Mouse (Mus musculus) embryonic facial prominence, embryonic 11.5 days (tissue): Measurements from ENCODE around the gene Spef1. TPM values are rescaled to one million over a fixed set of nuclear protein-coding genes. Genes with fewer than 3 reads are reported as not detected.
A peak's percentile ranks its signal among the peaks of the same experiment; 100 is the strongest.

Experiments used
- ATAC-seq: fragments of 200-750 bp; cut with Nextera tagmentation; replicated peaks from 2 replicates; pipeline ENCODE4 v1.8.0; 2017; ENCODE audit warnings: low read depth; ENCODE audit not compliant: insufficient number of reproducible peaks, low FRiP score, low TSS enrichment
- DNase-seq: peaks from one replicate; pipeline ENCODE4 v3.0.0-alpha.2; 2015; ENCODE audit warnings: low spot score
- H3K27ac ChIP-seq: fragments of 300-500 bp; sonication (generic); replicated peaks from 2 replicates; pipeline ENCODE4 v1.5.1; 2014; ENCODE audit warnings: mild to moderate bottlenecking, low read depth, low read length, control low read depth
- H3K27me3 ChIP-seq: fragments of 300-500 bp; sonication (generic); 2 replicates; pipeline ENCODE4 v1.6.1; 2014; ENCODE audit warnings: mild to moderate bottlenecking, low read length, moderate library complexity, mixed read lengths; ENCODE audit not compliant: control insufficient read depth, insufficient read depth
- H3K36me3 ChIP-seq: fragments of 300-500 bp; sonication (generic); replicated peaks from 2 replicates; pipeline ENCODE4 v1.6.1; 2014; ENCODE audit warnings: low read depth, mild to moderate bottlenecking, low read length, moderate library complexity, mixed read lengths; ENCODE audit not compliant: control insufficient read depth, insufficient read depth
- H3K4me1 ChIP-seq: fragments of 300-500 bp; sonication (generic); 2 replicates; pipeline ENCODE4 v1.6.1; 2014; ENCODE audit warnings: low read length, mixed read lengths; ENCODE audit not compliant: control insufficient read depth, insufficient read depth
- H3K4me2 ChIP-seq: fragments of 300-500 bp; sonication (generic); 2 replicates; pipeline ENCODE4 v1.6.1; 2014; ENCODE audit warnings: low read depth, mild to moderate bottlenecking, control low read depth, low read length, moderate library complexity
- H3K4me3 ChIP-seq: fragments of 300-500 bp; sonication (generic); 2 replicates; pipeline ENCODE4 v1.5.1; 2014; ENCODE audit warnings: low read depth, low read length, control low read depth
- H3K9ac ChIP-seq: fragments of 300-500 bp; sonication (generic); replicated peaks from 2 replicates; pipeline ENCODE4 v1.6.1; 2014; ENCODE audit warnings: mild to moderate bottlenecking, control low read depth, low read length
- H3K9me3 ChIP-seq: fragments of 300-500 bp; sonication (generic); replicated peaks from 2 replicates; pipeline ENCODE4 v1.6.1; 2016; ENCODE audit warnings: mild to moderate bottlenecking, low read length, inconsistent platforms, mixed read lengths; ENCODE audit not compliant: control insufficient read depth
- WGBS: fragments of 180-500 bp; shearing (Covaris S2); extraction: QIAGEN DNeasy Blood & Tissue Kit; methylation state at CpG from one replicate; pipeline ENCODE4 v1.1.7; 2014; 5-methylcytosine and 5-hydroxymethylcytosine counted together
- polyA plus RNA-seq: library from polyadenylated mRNA; unstranded; fragments of >200 nt; fragmentation: Nextera tagmentation; extraction: Ambion mirVana; gene quantifications from 2 replicates; pipeline ENCODE4 v1.2.1, GENCODE M21; 2014

Gene Spef1
- polyA plus RNA-seq, 1 experiment from 2014 or later: 3.4 TPM

GRCm38 (mm10) chr2:131127161-131127730 lies 59.8 kb downstream of the Spef1 start, which contains the start of gene Hspa12b:
TSS of gene Hspa12b (plus strand) at chr2:131127280.
- Histone ChIP-seq H3K9me3 (no peaks in the 10 kb centered on the region), H3K27me3 (no peaks in the 10 kb centered on the region), H3K27ac (peak within 1 kb of the TSS; percentile 79), H3K9ac (peak within 1 kb of the TSS; percentile 90), H3K4me1 (peaks cover 6% of the 10 kb centered on the region), H3K4me3 (peak within 1 kb of the TSS; percentile 65), H3K36me3 (no peaks in the 10 kb centered on the region; the same call in 1 of the 2 replicates), H3K4me2 (peak within 1 kb of the TSS; percentile 88)
- DNase-seq (peak; percentile 84), ATAC-seq (peak; percentile 94)
- 0% methylated on average over 24 of the region's 28 CpGs for WGBS

DNA sequence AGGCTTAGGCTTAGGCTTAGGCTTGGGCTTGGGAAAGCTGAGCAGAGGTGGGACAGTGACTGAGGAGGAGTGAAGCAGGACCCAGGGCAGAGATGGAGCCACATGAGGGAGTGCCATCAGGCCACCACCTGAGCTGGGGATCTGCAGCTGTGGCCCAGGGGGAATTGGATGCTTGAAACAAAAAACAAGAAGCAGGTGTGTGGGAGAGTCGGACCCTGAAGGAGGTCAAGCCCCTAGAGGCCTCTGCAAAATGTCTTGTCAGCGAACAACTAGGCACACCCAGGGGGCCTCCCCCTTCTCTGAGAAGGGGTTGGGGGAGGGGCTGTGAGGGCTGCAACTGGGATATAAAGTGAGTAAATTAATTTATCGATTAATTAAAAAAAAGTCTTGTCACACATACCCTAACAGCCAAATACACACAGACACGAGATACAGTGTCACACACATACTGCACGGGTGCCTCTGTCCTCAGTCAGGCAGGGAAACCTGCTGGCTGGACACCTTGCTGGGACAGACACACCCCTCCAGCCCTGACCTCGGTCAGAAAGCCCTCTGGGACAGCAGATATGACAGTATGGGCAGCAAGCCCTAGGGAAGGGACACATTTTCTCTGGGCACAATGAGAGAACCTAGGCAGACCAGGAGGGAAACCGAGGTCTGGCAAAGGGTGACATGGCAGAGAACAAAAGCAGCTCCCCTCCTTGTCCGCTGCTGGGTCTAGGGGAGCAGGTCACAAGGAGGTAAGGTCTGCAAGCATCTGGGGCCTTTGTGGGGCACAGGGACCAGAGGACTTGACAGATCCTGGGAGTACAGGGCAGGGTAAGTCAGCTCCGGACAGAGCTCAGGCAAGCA lies 60.9 kb downstream of the Spef1 start:
- Histone ChIP-seq H3K9ac (peak overlapping the region; percentile 90), H3K9me3 (no peaks in the 10 kb centered on the region), H3K27me3 (no peaks in the 10 kb centered on the region), H3K27ac (0 out of 2 replicates have a peak overlapping the region, but pooled peaks have one; percentile 79), H3K36me3 (no peaks in the 10 kb centered on the region), H3K4me2 (no peak overlapping the region), H3K4me1 (peaks cover 6% of the 10 kb centered on the region), H3K4me3 (no peak overlapping the region)
- ATAC-seq (0 out of 2 replicates have a peak, but pooled peaks have one; percentile 16), DNase-seq (no peak)
- WGBS: 39% methylated on average over 9 of the region's 9 CpGs

- no peak for ATAC-seq
- Histone ChIP-seq H3K27ac (no peak overlapping the region), H3K36me3 (no peaks in the 10 kb centered on the region), H3K4me2 (no peak overlapping the region), H3K4me1 (peaks cover 6% of the 10 kb centered on the region), H3K27me3 (no peaks in the 10 kb centered on the region), H3K9me3 (no peaks in the 10 kb centered on the region), H3K4me3 (no peak overlapping the region), H3K9ac (no peak overlapping the region)
- 88% methylated on average over 9 of the region's 9 CpGs for WGBS
- no peak for DNase-seq
These were observed 61.7 kb downstream of the Spef1 start for GRCm38 (mm10) chr2:131125157-131125963.

- Histone ChIP-seq H3K9me3 (no peaks in the 10 kb centered on the region), H3K36me3 (no peaks in the 10 kb centered on the region), H3K4me2 (no peak overlapping the region), H3K4me1 (peaks cover 6% of the 10 kb centered on the region), H3K27me3 (no peaks in the 10 kb centered on the region), H3K4me3 (no peak overlapping the region), H3K9ac (no peak overlapping the region), H3K27ac (no peak overlapping the region)
- ATAC-seq (no peak), DNase-seq (no peak)
- 77% methylated on average over 3 of the region's 3 CpGs for WGBS
These were observed 62.9 kb downstream of the Spef1 start for GRCm38 (mm10) chr2:131124166-131124565.

Other genes starting within 250 kb of the Spef1 start
- 13.3 and 15.3 TPM in 2 replicates for gene Gfra4, start 144.2 kb downstream of the Spef1 start, polyA plus RNA-seq
- 0.57 and 0.80 TPM in 2 replicates for gene Adam33, start 123.5 kb downstream of the Spef1 start, polyA plus RNA-seq
- 0.07 and 0.11 TPM in 2 replicates for gene Siglec1, start 100.5 kb downstream of the Spef1 start, polyA plus RNA-seq
- gene Hspa12b, start 60.0 kb downstream of the Spef1 start, polyA plus RNA-seq: 6.3 and 6.6 TPM in 2 replicates
- not detected in 2 replicates for gene Gm11037, start 53.8 kb downstream of the Spef1 start, polyA plus RNA-seq
- 81.2 and 88.3 TPM in 2 replicates for gene 1700037H04Rik, start 27.2 kb downstream of the Spef1 start, polyA plus RNA-seq
- gene Cenpb, start 7.2 kb downstream of the Spef1 start, polyA plus RNA-seq: 5.8 and 6.1 TPM in 2 replicates
- gene Cdc25b, start 333 bp downstream of the Spef1 start, polyA plus RNA-seq: 48.0 and 53.4 TPM in 2 replicates
- gene Ap5s1, start 19.8 kb upstream of the Spef1 start, polyA plus RNA-seq: 22.6 and 23.8 TPM in 2 replicates
- 13.3 and 14.3 TPM in 2 replicates for gene Mavs, start 46.8 kb upstream of the Spef1 start, polyA plus RNA-seq
- gene Pank2, start 75.2 kb upstream of the Spef1 start, polyA plus RNA-seq: 60.6 and 68.0 TPM in 2 replicates
- 7.7 and 8.2 TPM in 2 replicates for gene Rnf24, start 165.6 kb upstream of the Spef1 start, polyA plus RNA-seq